Mouse (Mus musculus) subcutaneous adipose tissue, adult 2 months (tissue): Measurements from ENCODE around the gene Atcay. TPM values are rescaled to one million over a fixed set of nuclear protein-coding genes. Genes with fewer than 3 reads are reported as not detected.

Experiments used
- polyA plus RNA-seq: library from polyadenylated mRNA; depleted of rRNA; stranded (reverse); fragments of >200 nt; gene quantifications from 2 replicates; pipeline ENCODE4 v1.2.3, GENCODE M21; 2012; ENCODE audit warnings: low replicate concordance; rRNA removed

The Atcay gene
- 0.03 and 0.06 TPM in 2 replicates for polyA plus RNA-seq

GRCm38 (mm10) chr10:81230438-81231332, at the start of gene Atcay:
Atcay (minus strand) TSS chr10:81230833.

GRCm38 (mm10) chr10:81266211-81267105, 35.8 kb upstream of the Atcay start, which contains the start of the genes Mrpl54 and Apba3:
Mrpl54 (minus strand) TSS chr10:81266934.
Apba3 (plus strand) TSS chr10:81266960.

GRCm38 (mm10) chr10:81252424-81253419, 22.1 kb upstream of the Atcay start, which contains the start of gene Matk:
Matk (plus strand) TSS chr10:81252935.

GRCm38 (mm10) chr10:81232580-81233225, 2.1 kb upstream of the Atcay start, which contains the start of gene Zfr2:
Zfr2 (plus strand) TSS chr10:81233155.

GRCm38 (mm10) chr10:81201807-81202758, 28.6 kb downstream of the Atcay start, which contains the start of gene Nmrk2:
Nmrk2 (minus strand) TSS chr10:81202051.

GRCm38 (mm10) chr10:81183805-81184204, 46.8 kb downstream of the Atcay start, which contains the start of gene 4930442H23Rik:
4930442H23Rik (minus strand) TSS chr10:81183849.

GRCm38 (mm10) chr10:81182336-81183333, 48.0 kb downstream of the Atcay start, which contains the start of gene Dapk3:
Dapk3 (plus strand) TSS chr10:81183005.

GRCm38 (mm10) chr10:81176466-81177271, 54.0 kb downstream of the Atcay start, which contains the start of gene Eef2:
Eef2 (plus strand) TSS chr10:81176631.

GRCm38 (mm10) chr10:81167200-81168086, 63.2 kb downstream of the Atcay start, which contains the start of gene Pias4:
Pias4 (minus strand) TSS chr10:81167923.

Other genes with a start within 250 kb of the Atcay start
- 8.4 and 8.5 TPM in 2 replicates for gene Gng7, start 215.9 kb downstream of the Atcay start, polyA plus RNA-seq
- gene Diras1, start 205.2 kb downstream of the Atcay start, polyA plus RNA-seq, result 0.08 and 0.13 TPM in 2 replicates
- gene Slc39a3, start 193.4 kb downstream of the Atcay start, polyA plus RNA-seq, result 47.1 and 47.6 TPM in 2 replicates
- 276 and 324 TPM in 2 replicates for gene Sgta, start 170.7 kb downstream of the Atcay start, polyA plus RNA-seq
- 29.8 and 72.2 TPM in 2 replicates for gene Thop1, start 160.8 kb downstream of the Atcay start, polyA plus RNA-seq
- 0.75 and 2.3 TPM in 2 replicates for gene Creb3l3, start 132.0 kb downstream of the Atcay start, polyA plus RNA-seq
- gene Map2k2, start 124.9 kb downstream of the Atcay start, polyA plus RNA-seq, result 134 and 183 TPM in 2 replicates
- 32.2 and 49.6 TPM in 2 replicates for gene Zbtb7a, start 95.6 kb downstream of the Atcay start, polyA plus RNA-seq
- 28.2 and 37.7 TPM in 2 replicates for gene Pias4, start 62.9 kb downstream of the Atcay start, polyA plus RNA-seq
- 1,292 and 2,498 TPM in 2 replicates for gene Eef2, start 54.2 kb downstream of the Atcay start, polyA plus RNA-seq
- gene Dapk3, start 47.8 kb downstream of the Atcay start, polyA plus RNA-seq, result 75.2 and 89.3 TPM in 2 replicates
- gene 4930442H23Rik, start 47.0 kb downstream of the Atcay start, polyA plus RNA-seq, result not detected in 2 replicates
- gene Nmrk2, start 28.8 kb downstream of the Atcay start, polyA plus RNA-seq, result not detected in 2 replicates
- gene Zfr2, start 2.3 kb upstream of the Atcay start, polyA plus RNA-seq, result 5.7 and 25.8 TPM in 2 replicates
- gene Matk, start 22.1 kb upstream of the Atcay start, polyA plus RNA-seq, result 3.3 and 4.0 TPM in 2 replicates
- gene Mrpl54, start 36.1 kb upstream of the Atcay start, polyA plus RNA-seq, result 78.4 and 104 TPM in 2 replicates
- 107 and 116 TPM in 2 replicates for gene Apba3, start 36.1 kb upstream of the Atcay start, polyA plus RNA-seq
- 0.26 and 15.2 TPM in 2 replicates for gene Tjp3, start 60.7 kb upstream of the Atcay start, polyA plus RNA-seq
- gene Pip5k1c, start 62.1 kb upstream of the Atcay start, polyA plus RNA-seq, result 56.8 and 80.2 TPM in 2 replicates
- gene Cactin, start 90.3 kb upstream of the Atcay start, polyA plus RNA-seq, result 23.1 and 38.0 TPM in 2 replicates
- 10.1 and 16.3 TPM in 2 replicates for gene Tbxa2r, start 97.9 kb upstream of the Atcay start, polyA plus RNA-seq
- 2.2 and 4.8 TPM in 2 replicates for gene Gipc3, start 112.4 kb upstream of the Atcay start, polyA plus RNA-seq
- gene Hmg20b, start 119.6 kb upstream of the Atcay start, polyA plus RNA-seq, result 69.5 and 90.1 TPM in 2 replicates
- 38.6 and 41.1 TPM in 2 replicates for gene Mfsd12, start 126.7 kb upstream of the Atcay start, polyA plus RNA-seq
- gene 4930404N11Rik, start 135.0 kb upstream of the Atcay start, polyA plus RNA-seq, result 0.43 and 1.8 TPM in 2 replicates
- 56.1 and 75.2 TPM in 2 replicates for gene Fzr1, start 147.7 kb upstream of the Atcay start, polyA plus RNA-seq
- gene Dohh, start 153.6 kb upstream of the Atcay start, polyA plus RNA-seq, result 61.5 and 66.9 TPM in 2 replicates
- gene Gm48551, start 153.6 kb upstream of the Atcay start, polyA plus RNA-seq, result 3.2 and 5.1 TPM in 2 replicates
- gene Gm48552, start 158.2 kb upstream of the Atcay start, polyA plus RNA-seq, result 1.5 and 1.8 TPM in 2 replicates
- 9.8 and 12.3 TPM in 2 replicates for gene Smim24, start 162.2 kb upstream of the Atcay start, polyA plus RNA-seq
- gene Nfic, start 224.8 kb upstream of the Atcay start, polyA plus RNA-seq, result 67.7 and 99.8 TPM in 2 replicates